Mouse (Mus musculus) embryonic facial prominence, embryonic 15.5 days (tissue): ENCODE data around the gene Pax1. TPM values are rescaled to one million over a fixed set of nuclear protein-coding genes. Genes with fewer than 3 reads are reported as not detected.

Source experiments
- ATAC-seq: fragments of 200-750 bp; cut with Nextera tagmentation; 2 replicates; pipeline ENCODE4 v1.8.0; 2017; ENCODE audit warnings: low read depth, moderate TSS enrichment; ENCODE audit not compliant: insufficient number of reproducible peaks, low FRiP score, low TSS enrichment
- H3K27ac ChIP-seq: fragments of 300-500 bp; sonication (generic); replicated peaks from 2 replicates; pipeline ENCODE4 v1.5.1; 2015; ENCODE audit warnings: mild to moderate bottlenecking, inconsistent platforms
- H3K27me3 ChIP-seq: fragments of 300-500 bp; sonication (generic); 2 replicates; pipeline ENCODE4 v1.6.1; 2015; ENCODE audit warnings: inconsistent platforms
- H3K36me3 ChIP-seq: fragments of 300-500 bp; sonication (generic); 2 replicates; pipeline ENCODE4 v1.6.1; 2015; ENCODE audit warnings: mild to moderate bottlenecking, inconsistent platforms
- H3K4me1 ChIP-seq: fragments of 300-500 bp; sonication (generic); 2 replicates; pipeline ENCODE4 v1.6.1; 2015; ENCODE audit warnings: inconsistent platforms
- H3K4me2 ChIP-seq: fragments of 300-500 bp; sonication (generic); replicated peaks from 2 replicates; pipeline ENCODE4 v1.6.1; 2015; ENCODE audit warnings: mild to moderate bottlenecking, inconsistent platforms
- H3K4me3 ChIP-seq: fragments of 300-500 bp; sonication (generic); replicated peaks from 2 replicates; pipeline ENCODE4 v1.5.1; 2015; ENCODE audit warnings: mild to moderate bottlenecking, inconsistent platforms
- H3K9ac ChIP-seq: fragments of 300-500 bp; sonication (generic); 2 replicates; pipeline ENCODE4 v1.6.1; 2015; ENCODE audit warnings: inconsistent platforms
- H3K9me3 ChIP-seq: fragments of 300-500 bp; sonication (generic); replicated peaks from 2 replicates; pipeline ENCODE4 v1.6.1; 2016; ENCODE audit warnings: inconsistent platforms
- WGBS: fragments of 180-500 bp; shearing (Covaris S2); methylation state at CpG from one replicate; pipeline ENCODE4 v1.1.7; 2015; 5-methylcytosine and 5-hydroxymethylcytosine counted together
- polyA plus RNA-seq: library from polyadenylated mRNA; unstranded; fragments of >200 nt; fragmentation: Nextera tagmentation; extraction: Ambion mirVana; gene quantifications from 2 replicates; pipeline ENCODE4 v1.2.1, GENCODE M21; 2015

The Pax1 gene
- polyA plus RNA-seq, 1 experiment from 2014 or later = 9.6 TPM

- Histone ChIP-seq H3K27ac (no peak overlapping the region), H3K9me3 (no peaks in the 10 kb centered on the region), H3K4me3 (no peak overlapping the region), H3K9ac (no peak overlapping the region), H3K4me1 (peaks cover 8% of the 10 kb centered on the region; the same call in 1 of the 2 replicates), H3K27me3 (peaks cover 88% of the 10 kb centered on the region), H3K36me3 (no peaks in the 10 kb centered on the region), H3K4me2 (no peak overlapping the region)
- WGBS = 13% methylated on average over 19 of the region's 19 CpGs
- ATAC-seq = no peak
Observed at GRCm38 (mm10) chr2:147373667-147374007, 11.9 kb downstream of the Pax1 start.

DNA sequence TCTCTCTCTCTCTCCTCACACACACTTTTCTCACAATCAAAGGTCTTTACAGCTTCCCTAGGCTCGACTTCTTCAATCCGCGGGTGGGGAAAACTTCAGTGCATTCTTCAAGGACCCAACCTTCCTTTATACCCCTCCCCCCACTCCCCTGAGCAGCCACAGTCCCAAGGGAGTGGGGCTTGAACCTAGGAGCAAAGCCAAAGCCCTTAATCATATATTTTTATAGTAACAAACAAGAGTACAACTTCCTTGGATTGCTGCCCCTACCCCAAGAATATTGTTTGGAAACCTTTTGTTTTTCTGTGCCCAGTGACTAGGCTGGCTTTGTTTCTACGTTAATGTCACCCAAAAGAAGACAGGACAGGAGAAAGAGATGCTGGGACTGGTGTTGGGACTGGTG lies 12.5 kb downstream of the Pax1 start:
- no peak overlapping the region for H3K4me3 ChIP-seq
- peaks cover 88% of the 10 kb centered on the region for H3K27me3 ChIP-seq
- 12% methylated on average over 4 of the region's 4 CpGs for WGBS
- no peaks in the 10 kb centered on the region for H3K9me3 ChIP-seq
- H3K36me3 ChIP-seq = no peaks in the 10 kb centered on the region
- no peak overlapping the region for H3K9ac ChIP-seq
- H3K4me2 ChIP-seq = no peak overlapping the region
- H3K27ac ChIP-seq = no peak overlapping the region
- peaks cover 8% of the 10 kb centered on the region; the same call in 1 of the 2 replicates for H3K4me1 ChIP-seq
- no peak for ATAC-seq

DNA sequence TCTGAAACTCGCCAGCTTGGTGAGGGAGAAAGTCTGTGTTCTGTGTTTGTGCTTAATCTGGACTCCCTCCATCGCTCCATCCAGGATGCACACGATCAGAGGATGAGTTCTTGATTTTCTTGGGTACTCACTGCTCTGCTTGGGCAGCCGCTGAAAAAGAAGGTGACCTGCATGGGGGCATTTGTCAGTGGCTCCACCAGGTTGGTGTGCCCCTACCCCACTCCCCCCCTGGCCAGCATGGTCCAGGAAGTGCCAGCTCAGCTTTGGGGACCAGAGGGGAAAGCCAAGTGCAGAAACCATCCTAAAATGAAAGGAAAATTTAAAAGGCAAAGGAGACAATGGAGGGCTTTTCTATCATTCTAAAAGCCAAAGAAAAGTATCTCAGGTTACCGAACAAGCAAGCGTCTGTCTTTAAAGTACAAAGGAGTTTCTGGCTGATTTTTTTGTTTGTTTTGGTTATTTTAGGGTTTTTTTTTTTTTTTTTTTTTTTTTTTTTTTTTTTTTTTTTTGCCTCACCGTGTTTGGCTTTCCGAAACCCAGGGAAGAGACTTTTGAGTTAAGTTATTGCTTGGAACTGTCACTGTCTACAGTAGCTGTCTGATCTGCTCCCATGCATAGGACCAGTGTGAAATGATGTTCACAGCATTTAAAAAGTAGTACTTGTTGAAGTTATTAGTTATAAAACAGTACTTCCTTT lies 13.4 kb downstream of the Pax1 start:
- Histone ChIP-seq H3K4me3 (no peak overlapping the region), H3K27me3 (peaks cover 79% of the 10 kb centered on the region), H3K36me3 (no peaks in the 10 kb centered on the region), H3K9me3 (no peaks in the 10 kb centered on the region), H3K27ac (no peak overlapping the region), H3K4me2 (no peak overlapping the region), H3K9ac (no peak overlapping the region), H3K4me1 (peaks cover 8% of the 10 kb centered on the region; the same call in 1 of the 2 replicates)
- no peak for ATAC-seq
- 19% methylated on average over 8 of the region's 8 CpGs for WGBS

DNA sequence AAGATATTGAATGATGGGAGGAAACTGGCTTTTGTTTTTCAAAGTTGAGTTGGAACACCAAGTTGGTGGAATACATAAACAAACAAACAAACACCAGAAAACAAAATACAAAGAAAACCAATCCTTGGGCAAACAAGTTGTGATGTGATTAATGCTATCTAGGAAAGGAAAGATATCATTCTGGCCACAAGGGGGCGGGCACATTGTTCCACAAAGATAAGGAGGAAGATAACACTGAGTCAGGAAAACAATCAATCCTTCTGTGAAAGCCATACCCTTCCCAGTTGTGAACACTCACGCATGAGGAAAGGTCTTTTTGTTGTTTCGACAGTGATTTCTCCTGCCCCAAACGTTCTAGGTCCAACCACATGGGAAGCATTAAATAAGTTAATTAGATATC lies 17.2 kb downstream of the Pax1 start:
- Histone ChIP-seq H3K27ac (no peak overlapping the region), H3K4me3 (no peak overlapping the region), H3K9me3 (no peaks in the 10 kb centered on the region), H3K9ac (no peak overlapping the region), H3K27me3 (peaks cover 44% of the 10 kb centered on the region), H3K4me1 (no peaks in the 10 kb centered on the region), H3K36me3 (no peaks in the 10 kb centered on the region), H3K4me2 (no peak overlapping the region)
- no peak for ATAC-seq
- 19% methylated on average over 4 of the region's 4 CpGs for WGBS

DNA sequence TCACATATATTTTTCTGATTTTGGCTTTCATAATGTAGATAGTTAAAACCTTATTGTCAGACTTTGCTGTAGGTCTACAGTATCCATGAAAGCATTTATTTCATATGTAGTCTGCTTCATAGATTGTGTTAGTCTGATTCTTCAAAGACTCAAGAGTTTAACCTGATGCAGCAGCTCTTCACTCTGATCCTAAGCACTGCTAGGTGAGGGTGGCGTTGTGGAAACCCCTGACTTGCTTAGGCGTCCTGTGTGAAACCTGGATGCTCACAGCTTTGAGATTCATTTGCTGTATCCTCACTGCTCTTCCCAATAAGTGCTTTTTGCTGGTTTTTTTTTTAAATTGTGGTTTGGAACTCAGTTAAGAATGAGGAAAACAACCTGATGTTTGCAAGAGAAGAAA lies 21.6 kb downstream of the Pax1 start:
- H3K27me3 ChIP-seq = peaks cover 2% of the 10 kb centered on the region
- H3K9me3 ChIP-seq = no peaks in the 10 kb centered on the region
- no peak overlapping the region for H3K9ac ChIP-seq
- no peak overlapping the region for H3K4me3 ChIP-seq
- H3K4me1 ChIP-seq = no peaks in the 10 kb centered on the region
- 83% methylated on average over 2 of the region's 2 CpGs for WGBS
- no peaks in the 10 kb centered on the region for H3K36me3 ChIP-seq
- no peak overlapping the region for H3K27ac ChIP-seq
- no peak for ATAC-seq
- H3K4me2 ChIP-seq = no peak overlapping the region

DNA sequence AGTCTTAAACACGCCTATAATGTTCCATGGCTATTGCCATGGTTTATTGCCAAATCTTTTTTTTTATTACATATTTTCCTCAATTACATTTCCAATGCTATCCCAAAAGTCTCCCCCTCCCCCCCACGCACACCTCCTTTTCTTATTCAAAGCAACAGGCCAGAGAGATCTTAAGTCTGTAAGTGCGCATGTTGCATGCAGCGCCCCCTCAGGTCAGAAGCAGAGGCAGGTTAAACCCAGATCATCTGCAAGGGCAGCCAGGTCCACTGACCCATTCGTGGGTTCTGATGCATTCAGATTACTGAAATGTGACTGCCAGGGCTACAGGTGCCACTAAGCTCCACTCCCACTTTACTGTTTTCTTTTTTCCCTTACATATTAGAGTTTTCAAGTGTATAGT lies 25.2 kb downstream of the Pax1 start:
- no peak overlapping the region for H3K4me3 ChIP-seq
- no peak overlapping the region for H3K4me2 ChIP-seq
- no peak overlapping the region for H3K9ac ChIP-seq
- H3K9me3 ChIP-seq = no peaks in the 10 kb centered on the region
- H3K36me3 ChIP-seq = no peaks in the 10 kb centered on the region
- H3K27me3 ChIP-seq = no peaks in the 10 kb centered on the region
- H3K4me1 ChIP-seq = no peaks in the 10 kb centered on the region
- H3K27ac ChIP-seq = no peak overlapping the region
- 54% methylated on average over 5 of the region's 5 CpGs for WGBS
- ATAC-seq = no peak

GRCm38 (mm10) chr2:147409323-147409722 lies 47.6 kb downstream of the Pax1 start:
- H3K4me1 ChIP-seq = no peaks in the 10 kb centered on the region
- WGBS = 64% methylated on average over 1 of the region's 1 CpGs
- no peak overlapping the region for H3K4me3 ChIP-seq
- H3K4me2 ChIP-seq = no peak overlapping the region
- no peak overlapping the region for H3K27ac ChIP-seq
- ATAC-seq = no peak
- no peak overlapping the region for H3K9ac ChIP-seq
- no peaks in the 10 kb centered on the region for H3K9me3 ChIP-seq
- no peaks in the 10 kb centered on the region for H3K36me3 ChIP-seq
- no peaks in the 10 kb centered on the region for H3K27me3 ChIP-seq

DNA sequence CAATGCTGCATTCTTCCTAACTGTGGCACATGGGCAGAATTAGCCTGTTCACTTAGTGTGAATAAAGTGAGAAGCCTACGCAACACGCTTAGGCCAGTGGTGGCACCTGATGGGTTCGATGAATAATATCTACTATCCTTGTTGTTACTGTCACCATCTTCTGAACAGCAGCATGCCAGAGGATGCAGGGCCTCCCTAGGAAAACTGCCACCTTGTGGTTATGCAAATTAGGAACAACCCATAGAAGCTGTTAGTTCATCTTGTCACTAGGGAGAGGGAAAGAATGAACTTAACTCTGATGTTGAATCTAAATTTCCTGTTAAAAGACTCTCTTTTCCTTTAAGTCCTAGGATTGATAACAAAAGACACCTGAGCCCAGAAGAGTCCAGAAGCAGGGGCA lies 53.3 kb downstream of the Pax1 start:
- H3K27me3 ChIP-seq = no peaks in the 10 kb centered on the region
- no peak for ATAC-seq
- no peak overlapping the region for H3K4me2 ChIP-seq
- H3K9me3 ChIP-seq = no peaks in the 10 kb centered on the region
- 91% methylated on average over 3 of the region's 3 CpGs for WGBS
- no peaks in the 10 kb centered on the region for H3K36me3 ChIP-seq
- no peak overlapping the region for H3K27ac ChIP-seq
- no peak overlapping the region for H3K9ac ChIP-seq
- H3K4me1 ChIP-seq = no peaks in the 10 kb centered on the region
- no peak overlapping the region for H3K4me3 ChIP-seq

DNA sequence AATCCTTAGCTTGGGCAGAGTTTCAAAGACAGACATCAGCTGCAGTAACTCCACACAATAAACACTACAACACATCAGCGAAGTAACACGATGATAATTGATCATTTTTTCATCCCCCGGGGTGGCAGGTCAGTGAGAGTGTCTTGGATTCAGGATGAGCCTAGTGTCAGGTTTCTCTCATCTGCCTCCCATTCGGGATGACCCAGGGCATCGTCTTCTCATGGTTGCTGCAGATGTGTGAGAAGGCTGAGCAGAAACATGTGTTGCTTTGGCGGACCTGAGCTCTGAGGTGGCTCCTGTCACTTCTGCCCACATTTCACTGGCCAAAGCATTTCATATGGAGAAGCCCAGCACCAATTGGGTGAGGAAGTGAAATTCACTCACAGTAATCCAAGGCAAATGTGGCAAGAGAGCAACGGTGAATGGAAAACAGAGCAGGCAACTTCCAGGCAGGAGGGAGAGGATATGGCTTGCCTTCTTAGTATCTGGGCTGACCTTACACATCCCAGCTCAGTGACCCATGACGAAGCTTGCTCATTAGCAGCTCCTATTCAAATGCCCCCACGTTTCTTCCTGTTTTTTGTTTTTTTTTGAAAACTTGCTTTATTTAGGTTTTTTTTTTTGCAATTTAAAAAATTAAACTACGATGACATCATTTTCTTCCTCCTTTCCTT lies 63.0 kb downstream of the Pax1 start:
- no peaks in the 10 kb centered on the region for H3K27me3 ChIP-seq
- H3K4me3 ChIP-seq = no peak overlapping the region
- H3K9ac ChIP-seq = no peak overlapping the region
- 30% methylated on average over 10 of the region's 10 CpGs for WGBS
- no peak overlapping the region for H3K4me2 ChIP-seq
- no peak overlapping the region for H3K27ac ChIP-seq
- no peak for ATAC-seq
- no peaks in the 10 kb centered on the region for H3K9me3 ChIP-seq
- H3K4me1 ChIP-seq = no peaks in the 10 kb centered on the region
- H3K36me3 ChIP-seq = no peaks in the 10 kb centered on the region

DNA sequence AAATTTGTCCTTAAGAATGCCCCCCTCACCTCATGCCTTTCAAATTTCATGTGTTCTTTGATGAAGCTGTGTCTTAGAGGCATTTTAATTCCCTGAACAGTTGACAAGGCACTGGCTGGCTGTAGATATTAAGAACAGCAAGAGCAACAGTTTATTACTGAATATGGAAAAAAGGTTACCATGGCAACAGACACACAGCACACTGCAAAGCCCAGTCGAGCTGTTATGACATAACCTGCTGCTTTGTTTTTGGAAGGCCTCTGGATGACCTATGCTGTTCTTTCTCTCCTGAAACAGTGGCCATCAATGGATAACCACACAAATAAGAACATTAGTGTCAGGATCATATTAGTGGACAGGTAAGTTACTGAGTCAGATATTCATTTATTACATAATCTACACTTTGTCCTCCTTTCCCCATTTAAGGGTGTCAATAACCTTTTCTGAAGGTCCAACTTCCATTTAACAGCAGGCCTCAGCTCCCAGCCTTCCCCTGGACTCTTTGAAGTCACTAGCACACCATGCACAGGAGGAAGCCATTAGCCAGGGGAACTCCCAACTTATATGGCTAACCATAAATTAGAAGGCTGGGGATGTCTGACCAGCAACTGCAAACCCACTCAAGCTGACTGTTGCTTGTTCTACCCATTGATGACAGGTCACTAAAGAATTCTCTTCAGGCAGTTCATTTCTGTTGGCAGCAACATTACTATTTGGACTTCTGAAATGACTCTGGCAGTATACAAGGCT lies 68.1 kb downstream of the Pax1 start:
- Histone ChIP-seq H3K9me3 (no peaks in the 10 kb centered on the region), H3K4me1 (no peaks in the 10 kb centered on the region), H3K4me2 (no peak overlapping the region), H3K4me3 (no peak overlapping the region), H3K9ac (no peak overlapping the region), H3K27ac (no peak overlapping the region), H3K36me3 (no peaks in the 10 kb centered on the region), H3K27me3 (no peaks in the 10 kb centered on the region)
- 8% methylated on average over 1 of the region's 1 CpGs for WGBS
- ATAC-seq = no peak

DNA sequence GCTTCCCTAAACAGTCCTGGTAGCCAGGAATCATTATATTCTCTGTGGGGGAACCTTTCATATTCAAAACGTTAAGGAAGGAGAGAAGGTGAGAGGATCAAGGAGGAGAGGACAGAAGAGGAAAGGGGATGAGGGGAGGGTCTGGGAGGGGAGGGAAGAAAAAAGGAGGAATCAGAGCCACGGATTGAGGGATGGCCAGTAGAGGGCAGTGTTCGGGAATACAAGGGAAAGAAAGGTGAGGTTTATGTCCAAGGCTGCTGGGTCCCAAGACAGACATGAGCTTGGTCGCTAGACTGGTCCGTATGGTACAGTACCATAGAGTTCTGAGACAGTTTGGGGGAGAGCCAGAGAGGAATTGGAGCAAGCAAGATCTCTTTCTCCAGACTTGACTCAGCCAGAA lies 71.4 kb downstream of the Pax1 start:
- no peaks in the 10 kb centered on the region for H3K4me1 ChIP-seq
- no peak; the same call in 1 of the 2 replicates for ATAC-seq
- H3K4me2 ChIP-seq = no peak overlapping the region
- no peak overlapping the region for H3K9ac ChIP-seq
- no peak overlapping the region for H3K27ac ChIP-seq
- H3K27me3 ChIP-seq = no peaks in the 10 kb centered on the region
- no peaks in the 10 kb centered on the region for H3K36me3 ChIP-seq
- no peak overlapping the region for H3K4me3 ChIP-seq
- no peaks in the 10 kb centered on the region for H3K9me3 ChIP-seq
- 23% methylated on average over 5 of the region's 5 CpGs for WGBS
